Mouse (Mus musculus) left cerebral cortex, postnatal 14 days (tissue): ENCODE data around the gene Arid5b. TPM values are rescaled to one million over a fixed set of nuclear protein-coding genes. Genes with fewer than 3 reads are reported as not detected.

ENCODE experiments used
- DNase-seq, 2 experiments: peaks; one replicate each; pipeline ENCODE4 v3.0.0; 2021 to 2022; ENCODE audit warnings: low spot score in 2 of 2, mixed read lengths in 1 of 2
- intact Hi-C: fragments of 180-260 bp; cut with DNase I; formaldehyde crosslinking; loops from one replicate; pipeline ENCODE4 v1.15.1; 2025
- total RNA-seq, 2 experiments: library from RNA; stranded (reverse); gene quantifications; 2 replicates each; pipeline ENCODE4 v1.2.3; 2021

Gene Arid5b
- total RNA-seq, 2 experiments from 2014 or later: 24.3 to 25.8 TPM

- DNase-seq: no peak
Observed at GRCm38 (mm10) chr10:68128441-68128848, 150.1 kb downstream of the Arid5b start.

GRCm38 (mm10) chr10:68127604-68128256, 150.8 kb downstream of the Arid5b start:
- intact Hi-C loops: no loop called here
- no peak for DNase-seq

More at GRCm38 (mm10) chr10:68128441-68128848, 150.1 kb downstream of the Arid5b start:
- intact Hi-C loops: no loop called here

DNA sequence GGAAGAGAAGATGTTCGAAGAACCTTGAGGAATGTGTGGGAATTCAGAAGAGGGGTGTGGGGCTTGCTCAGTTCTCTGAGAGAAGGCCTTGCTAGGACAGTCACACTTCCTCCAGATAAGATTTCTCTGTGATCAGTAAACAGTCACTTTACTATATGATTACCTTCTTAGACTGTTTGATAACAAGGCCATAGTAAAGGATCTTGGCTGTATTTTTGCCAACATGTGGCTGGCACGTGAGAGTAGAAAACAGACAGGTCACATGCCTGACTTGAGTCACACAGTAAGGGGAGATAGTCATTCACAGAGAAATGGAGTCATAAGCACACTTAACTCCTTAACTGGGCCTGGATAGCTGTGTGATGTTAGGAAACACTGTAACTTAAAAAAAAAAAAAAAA, 151.4 kb downstream of the Arid5b start:
- intact Hi-C loops: no loop called here
- DNase-seq: no peak

DNA sequence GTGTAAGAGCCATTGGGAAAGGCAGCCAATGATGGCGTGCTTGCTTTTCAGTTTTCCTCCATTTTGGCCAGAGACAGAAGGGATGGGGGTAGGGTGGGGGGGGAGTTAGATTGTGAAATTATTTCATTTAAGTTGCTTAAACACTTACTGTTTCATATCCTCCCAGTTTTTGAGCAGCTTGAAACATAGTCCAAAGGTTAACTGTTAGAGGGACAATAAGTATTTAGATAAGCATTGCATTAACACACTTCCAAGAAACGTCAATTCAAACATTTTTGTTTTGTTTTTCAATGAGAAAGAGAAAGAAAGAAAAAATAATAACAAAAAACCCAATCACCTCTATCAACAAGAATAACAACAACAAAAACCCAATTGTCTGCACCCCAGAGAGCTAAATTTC, 152.0 kb downstream of the Arid5b start:
- no peak for DNase-seq
- intact Hi-C loops: no loop called here

GRCm38 (mm10) chr10:68125919-68126550, 152.5 kb downstream of the Arid5b start:
- intact Hi-C loops: no loop called here
- DNase-seq: no peak

DNA sequence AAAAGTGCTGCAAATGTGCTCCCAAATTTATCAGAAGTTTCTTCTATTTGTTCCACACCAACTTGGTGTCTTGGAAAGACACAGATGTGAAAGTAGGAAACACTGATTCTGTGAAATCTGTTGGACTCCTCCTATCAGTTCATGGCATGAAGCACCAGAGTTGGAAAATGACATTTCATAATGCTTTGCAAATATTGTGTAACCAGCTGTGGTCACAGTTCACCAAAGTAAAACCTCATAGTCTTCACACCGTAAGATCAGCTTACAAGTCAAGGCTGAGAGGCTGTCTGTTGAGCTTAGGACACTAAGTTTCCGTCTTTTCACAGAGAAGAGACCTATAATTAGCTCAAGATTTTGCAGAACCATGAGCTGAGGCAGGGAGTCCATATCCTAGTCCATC, 153.6 kb downstream of the Arid5b start:
- no peak for DNase-seq
- intact Hi-C loops: no loop called here

DNA sequence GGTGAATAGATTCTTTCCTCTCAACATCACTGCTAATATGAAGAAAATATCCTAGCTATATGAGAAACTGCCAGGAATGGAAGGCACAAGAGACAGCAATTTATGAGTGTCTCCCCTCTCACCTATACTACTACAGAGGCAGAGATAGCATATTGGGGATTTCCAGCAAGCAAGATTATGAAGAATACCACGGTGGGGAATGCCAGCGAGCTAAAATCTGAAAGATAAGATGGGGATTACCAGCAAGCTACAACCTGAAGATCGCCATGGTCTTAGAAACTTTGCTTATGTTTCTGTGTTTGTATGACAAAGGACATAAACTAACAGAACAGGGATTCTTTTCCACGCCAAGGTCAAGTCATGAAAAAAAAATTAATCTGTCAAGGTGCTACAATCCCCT, 155.1 kb downstream of the Arid5b start:
- intact Hi-C loops: no loop called here
- DNase-seq: no peak

GRCm38 (mm10) chr10:68121960-68122359, 156.6 kb downstream of the Arid5b start:
- intact Hi-C loops: no loop called here
- DNase-seq: no peak

DNA sequence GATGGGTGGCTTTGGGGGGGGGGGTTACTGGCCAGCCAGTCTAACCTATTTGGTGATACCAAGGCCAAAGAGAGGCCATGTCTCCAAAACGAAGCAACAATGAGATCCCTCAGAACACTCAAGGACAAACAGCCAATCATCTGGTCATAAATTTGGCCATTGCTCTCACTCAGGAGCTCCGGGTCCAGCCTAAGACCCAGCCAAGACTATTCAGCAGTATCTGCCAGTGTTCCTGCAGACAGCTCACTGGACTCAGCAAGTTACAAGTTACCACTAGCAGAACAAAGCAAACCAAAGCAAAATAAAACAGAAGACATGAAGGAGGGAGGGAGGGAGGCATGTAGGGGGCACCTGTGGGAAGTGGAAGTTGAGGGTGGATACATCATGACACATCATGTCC, 157.3 kb downstream of the Arid5b start:
- no peak for DNase-seq
- intact Hi-C loops: no loop called here

DNA sequence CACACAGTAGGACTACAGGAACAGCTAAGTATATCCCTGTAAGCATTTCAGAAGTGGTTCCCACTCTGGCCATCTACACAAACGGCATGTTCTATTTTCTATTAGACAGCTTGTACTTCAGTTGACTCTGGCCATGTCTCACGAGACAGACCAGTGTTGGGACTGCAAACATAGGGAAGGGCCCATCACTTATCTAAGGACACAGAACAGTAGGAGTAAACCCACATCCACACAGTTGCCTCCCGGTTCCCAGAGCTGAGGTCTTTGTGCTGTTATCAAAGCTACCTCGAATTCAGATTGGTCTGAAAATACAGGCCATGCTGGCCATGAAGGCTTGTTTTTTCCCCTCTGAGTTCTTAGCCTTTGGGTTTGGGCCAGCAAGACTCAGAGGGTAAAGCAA, 158.5 kb downstream of the Arid5b start:
- intact Hi-C loops: no loop called here
- no peak for DNase-seq

GRCm38 (mm10) chr10:68119285-68119684, 159.3 kb downstream of the Arid5b start:
- DNase-seq: no peak
- intact Hi-C loops: no loop called here

DNA sequence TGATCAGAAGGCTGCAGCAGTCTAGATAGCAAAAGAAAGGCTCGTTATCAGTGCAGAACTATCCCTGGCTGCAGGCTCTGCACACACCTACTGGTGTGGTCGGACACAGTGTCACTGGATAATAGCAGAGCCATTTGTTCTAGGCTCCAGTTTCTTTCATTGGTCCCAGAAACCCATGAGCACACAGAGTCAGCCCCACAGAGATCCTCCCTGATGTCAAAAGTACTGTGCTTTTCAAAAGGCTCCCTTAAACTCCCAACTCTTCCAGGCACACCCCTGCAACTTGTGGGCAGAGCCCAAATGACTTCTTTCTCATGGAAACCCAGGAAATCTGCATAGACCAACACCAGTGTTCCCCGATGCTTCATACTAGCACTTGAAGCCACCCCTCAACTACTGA, 163.6 kb downstream of the Arid5b start:
- intact Hi-C loops: no loop called here
- DNase-seq: no peak

- intact Hi-C loops: no loop called here
- DNase-seq: no peak
Observed at GRCm38 (mm10) chr10:68113645-68114044, 164.9 kb downstream of the Arid5b start.

DNA sequence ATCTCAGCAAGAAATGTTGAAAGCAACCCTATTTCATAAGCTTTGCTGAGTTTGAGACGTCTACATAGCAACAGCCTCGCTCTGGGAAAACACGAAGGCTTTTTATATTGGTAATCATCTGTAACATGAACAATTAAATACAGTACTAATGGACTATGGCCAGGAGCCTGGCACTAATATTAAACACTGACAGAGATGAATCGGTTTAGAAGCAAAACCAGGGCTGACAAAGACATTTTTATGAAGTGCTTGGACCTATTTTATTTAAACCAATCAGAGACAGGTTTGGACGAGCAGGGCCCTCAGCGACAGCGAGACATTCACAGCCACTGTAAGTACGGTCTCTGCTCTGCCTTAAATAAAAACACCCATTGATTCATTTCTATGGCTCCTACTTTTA, 165.6 kb downstream of the Arid5b start:
- no peak for DNase-seq
- intact Hi-C loops: no loop called here

- intact Hi-C loops: no loop called here
- no peak for DNase-seq
Observed at GRCm38 (mm10) chr10:68110607-68111006, 167.9 kb downstream of the Arid5b start.

DNA sequence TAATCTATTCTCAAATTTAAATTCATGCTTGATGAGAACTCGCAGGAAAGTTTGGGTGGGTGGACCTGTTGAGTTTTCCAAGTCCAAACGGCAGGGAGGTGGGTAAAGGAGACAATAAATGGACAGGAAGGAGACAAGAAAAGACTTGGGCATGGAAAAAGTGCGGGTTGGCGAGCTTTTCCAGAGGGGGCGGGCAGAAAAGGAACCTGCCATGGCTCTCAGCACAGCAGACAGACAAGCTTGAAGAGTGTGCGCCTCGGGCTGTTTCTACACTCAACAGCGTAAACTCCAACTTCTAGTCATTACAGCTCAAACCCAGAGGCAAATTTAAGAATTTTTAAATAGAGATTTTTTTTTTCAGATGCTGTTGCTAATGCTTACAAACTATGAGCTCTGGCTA, 168.4 kb downstream of the Arid5b start:
- intact Hi-C loops: no loop called here
- DNase-seq: peak in 1 of 2 experiments; percentile 23

GRCm38 (mm10) chr10:68109651-68110050, 168.9 kb downstream of the Arid5b start:
- DNase-seq: no peak
- intact Hi-C loops: no loop called here

DNA sequence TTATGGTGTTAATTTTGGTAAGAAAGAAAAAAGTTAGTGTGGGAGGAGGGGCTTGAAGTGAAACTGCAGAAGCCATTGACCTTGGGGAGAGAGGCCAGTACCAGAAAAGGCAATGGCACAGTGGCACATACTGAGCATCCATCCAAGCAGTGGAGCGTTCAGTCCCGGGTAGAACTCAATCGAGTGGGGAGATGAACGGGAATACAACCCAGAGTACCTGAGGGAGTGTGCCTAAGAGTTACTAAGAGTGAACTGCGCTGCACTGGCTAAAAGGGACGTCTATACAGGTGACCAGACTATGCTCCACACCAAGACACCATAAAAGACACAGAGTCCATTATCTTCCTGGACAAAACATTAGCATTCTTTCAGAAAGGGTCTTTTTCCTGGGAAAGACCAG, 170.8 kb downstream of the Arid5b start:
- intact Hi-C loops: no loop called here
- DNase-seq: no peak

DNA sequence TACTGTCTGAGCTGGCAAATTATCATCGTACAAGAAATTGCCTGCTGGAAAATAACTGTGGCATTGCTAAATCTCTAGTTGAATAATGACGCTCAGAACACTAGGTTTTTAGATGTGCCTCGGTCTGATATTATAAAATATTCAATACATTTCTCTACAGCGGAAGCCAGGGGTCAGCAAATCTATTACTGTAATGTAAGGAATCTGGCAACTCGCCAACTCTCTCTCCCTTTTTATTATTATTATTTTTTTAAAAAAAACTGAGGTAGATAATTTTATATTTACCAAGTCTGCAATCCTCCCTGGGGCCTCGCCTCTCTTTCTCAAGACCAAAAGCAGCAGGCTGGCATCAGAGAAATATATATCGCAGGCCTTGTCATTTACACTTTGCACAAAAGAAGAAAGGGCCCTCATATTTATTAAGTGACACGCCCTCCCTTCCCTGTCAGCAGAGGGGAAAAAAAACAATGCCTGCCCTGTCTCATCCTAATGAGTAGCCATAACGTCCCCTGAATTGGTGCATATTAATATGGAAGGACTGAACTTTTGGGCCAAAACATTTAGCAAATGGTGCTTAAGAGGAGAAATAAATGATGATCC, 172.1 kb downstream of the Arid5b start:
- intact Hi-C loops: no loop called here
- no peak for DNase-seq

DNA sequence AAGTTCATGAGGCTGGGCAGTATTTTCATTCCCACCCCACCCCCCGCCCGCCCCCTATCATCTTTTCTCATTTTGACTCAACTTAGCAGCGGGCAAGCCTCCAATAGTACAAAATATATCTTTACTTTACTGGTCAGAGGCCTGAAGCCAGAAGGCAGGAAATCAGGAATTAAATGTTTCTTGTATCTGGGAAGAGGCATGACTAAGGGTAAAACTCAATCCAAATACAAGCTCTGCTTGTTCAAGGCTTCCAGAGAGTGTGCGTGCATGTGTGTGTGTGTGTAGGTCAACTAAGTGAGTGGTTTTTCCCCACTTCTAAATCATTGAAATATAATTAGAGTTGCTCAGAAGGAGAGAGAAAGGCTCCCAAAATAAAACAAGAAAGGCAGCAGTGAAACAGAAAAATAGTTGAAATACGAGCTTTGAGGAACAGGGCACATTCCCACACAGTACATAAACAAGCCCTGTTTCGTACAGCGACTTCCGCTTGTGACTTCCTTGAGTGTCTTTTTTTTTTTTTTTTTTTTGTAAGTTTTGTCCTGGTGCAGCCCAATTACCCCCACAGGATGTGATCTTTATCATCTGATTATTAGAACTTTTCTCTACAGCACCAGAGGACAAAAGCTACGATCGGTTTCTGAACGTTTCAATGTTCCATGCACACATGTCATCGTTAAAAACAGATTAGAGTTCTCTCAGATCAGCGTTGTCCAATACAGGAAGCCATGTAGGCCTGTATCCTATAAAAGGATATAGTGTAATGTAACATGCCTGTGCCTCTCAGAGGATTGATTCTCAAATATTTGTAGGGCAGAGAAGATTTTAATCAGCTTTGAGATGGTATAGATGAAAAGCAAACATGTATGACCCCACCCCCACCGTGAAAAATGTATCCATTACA, 173.4 kb downstream of the Arid5b start:
- intact Hi-C loops: no loop called here
- no peak for DNase-seq
